Mouse (Mus musculus): ENCODE results near the gene Lgals12. TPM values are rescaled to one million over a fixed set of nuclear protein-coding genes. Genes with fewer than 3 reads are reported as not detected.

The Lgals12 gene
- not detected for polyA plus RNA-seq (2017; shearing (Covaris generic))

GRCm38 (mm10) chr19:7606801-7607689, at the start of gene Lgals12:
Lgals12 (minus strand) TSS chr19:7607193.

DNA sequence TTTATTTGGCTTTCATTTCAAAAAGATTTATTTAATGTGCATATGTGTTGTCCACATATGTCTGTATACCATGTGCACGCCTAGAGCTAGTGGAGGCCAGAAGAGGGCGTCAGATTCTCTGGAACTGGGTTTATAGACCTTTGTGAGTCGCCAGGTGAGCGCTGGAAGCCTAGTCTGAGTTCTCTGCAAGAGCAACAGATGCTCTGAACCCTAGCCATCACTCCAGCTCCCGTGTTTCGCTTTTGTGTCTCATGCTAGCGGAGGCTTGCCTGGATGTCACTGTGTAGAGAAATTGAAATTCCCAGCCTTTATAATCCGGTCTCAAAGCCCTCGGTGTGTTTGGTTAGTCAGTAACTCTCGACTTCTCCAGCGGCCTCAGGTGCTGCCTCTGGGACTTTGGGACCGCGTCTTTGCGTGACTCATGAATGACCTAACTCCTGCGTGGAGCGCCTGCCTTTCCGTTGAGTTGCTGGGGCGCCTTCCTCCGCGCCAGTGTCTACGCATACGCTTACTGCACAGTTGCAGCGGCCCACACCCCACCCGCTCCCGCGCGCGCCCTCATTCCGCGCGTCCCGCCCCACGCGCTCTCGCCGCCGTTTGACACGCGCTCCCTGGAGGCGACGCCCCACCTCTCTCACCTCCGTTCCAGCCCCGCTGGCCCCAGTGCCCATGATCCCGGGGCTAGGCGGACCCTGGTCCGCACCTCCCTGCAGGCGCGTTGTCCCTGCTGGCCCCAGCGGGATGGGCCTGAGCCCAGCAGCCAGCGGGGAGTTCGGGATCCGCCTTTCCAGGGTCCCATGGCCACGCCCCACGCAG, 5.2 kb upstream of the Lgals12 start, which contains the start of gene Hrasls5:
Hrasls5 (plus strand) TSS at position 600 of the 816 bp plus-strand sequence.

GRCm38 (mm10) chr19:7557328-7557822, 49.6 kb downstream of the Lgals12 start, which contains the start of gene Pla2g16:
Pla2g16 (plus strand) TSS chr19:7557459.

Other genes with a start within 250 kb of the Lgals12 start
- 4.3 TPM for gene Spindoc, start 224.2 kb downstream of the Lgals12 start, polyA plus RNA-seq (2017; shearing (Covaris generic))
- 0.09 TPM for gene 2700081O15Rik, start 189.6 kb downstream of the Lgals12 start, polyA plus RNA-seq (2017; shearing (Covaris generic))
- gene Rtn3, start 123.9 kb downstream of the Lgals12 start, polyA plus RNA-seq (2017; shearing (Covaris generic)) = 81.5 TPM
- 18.9 TPM for gene Atl3, start 113.2 kb downstream of the Lgals12 start, polyA plus RNA-seq (2017; shearing (Covaris generic))
- gene Pla2g16, start 49.7 kb downstream of the Lgals12 start, polyA plus RNA-seq (2017; shearing (Covaris generic)) = 111 TPM
- not detected for gene Hrasls5, start 5.3 kb upstream of the Lgals12 start, polyA plus RNA-seq (2017; shearing (Covaris generic))
- gene Slc22a19, start 104.1 kb upstream of the Lgals12 start, polyA plus RNA-seq (2017; shearing (Covaris generic)) = not detected
- gene Slc22a26, start 195.5 kb upstream of the Lgals12 start, polyA plus RNA-seq (2017; shearing (Covaris generic)) = not detected